Mouse (Mus musculus) thymus, postnatal 10 days (tissue): ENCODE measurements around the gene Atf1.

ENCODE experiments used
- DNase-seq, 2 experiments: peaks; one replicate each; pipeline ENCODE4 v3.0.0; 2021; ENCODE audit warnings: low spot score in 2 of 2

Gene Atf1

GRCm38 (mm10) chr15:100215092-100215491, 12.5 kb upstream of the Atf1 start:
- no peak for DNase-seq

GRCm38 (mm10) chr15:100216173-100216572, 11.4 kb upstream of the Atf1 start:
- DNase-seq = no peak

GRCm38 (mm10) chr15:100218018-100218417, 9.6 kb upstream of the Atf1 start:
- DNase-seq = no peak

- DNase-seq = no peak
These were observed 8.2 kb upstream of the Atf1 start for GRCm38 (mm10) chr15:100219396-100219795.

GRCm38 (mm10) chr15:100220916-100221315, 6.7 kb upstream of the Atf1 start:
- DNase-seq = no peak

GRCm38 (mm10) chr15:100225381-100225780, 2.2 kb upstream of the Atf1 start:
- no peak for DNase-seq

- DNase-seq = no peak
These were observed 1.7 kb upstream of the Atf1 start for GRCm38 (mm10) chr15:100225891-100226290.

- DNase-seq = no peak
These were observed 472 bp upstream of the Atf1 start for GRCm38 (mm10) chr15:100227031-100227662.

GRCm38 (mm10) chr15:100228535-100229336, 1.1 kb downstream of the Atf1 start:
- no peak for DNase-seq

GRCm38 (mm10) chr15:100230655-100231054, 3.0 kb downstream of the Atf1 start:
- DNase-seq = no peak

GRCm38 (mm10) chr15:100231616-100232525, 4.3 kb downstream of the Atf1 start:
- no peak for DNase-seq

- no peak for DNase-seq
These were observed 7.8 kb downstream of the Atf1 start for GRCm38 (mm10) chr15:100235208-100235965.

- DNase-seq = no peak
These were observed 9.3 kb downstream of the Atf1 start for GRCm38 (mm10) chr15:100236952-100237351.

- no peak for DNase-seq
These were observed 14.2 kb downstream of the Atf1 start for GRCm38 (mm10) chr15:100241780-100242179.

- DNase-seq = no peak
These were observed 18.3 kb downstream of the Atf1 start for GRCm38 (mm10) chr15:100245951-100246350.

- no peak for DNase-seq
These were observed 19.7 kb downstream of the Atf1 start for GRCm38 (mm10) chr15:100247296-100247695.

GRCm38 (mm10) chr15:100248665-100249433, 21.2 kb downstream of the Atf1 start:
- DNase-seq = no peak

GRCm38 (mm10) chr15:100251153-100251780, 23.6 kb downstream of the Atf1 start:
- DNase-seq = no peak

GRCm38 (mm10) chr15:100256386-100256785, 28.8 kb downstream of the Atf1 start:
- no peak for DNase-seq

- no peak for DNase-seq
These were observed 29.7 kb downstream of the Atf1 start for GRCm38 (mm10) chr15:100257305-100257704.
